Mouse (Mus musculus) neural tube, embryonic 13.5 days (tissue): ENCODE measurements around the gene Spock1. TPM values are rescaled to one million over a fixed set of nuclear protein-coding genes. Genes with fewer than 3 reads are reported as not detected.

Experiments
- ATAC-seq: fragments of 200-750 bp; cut with Nextera tagmentation; 2 replicates; pipeline ENCODE4 v1.8.0; 2017; ENCODE audit warnings: low read depth, mild to moderate bottlenecking, moderate TSS enrichment, moderate library complexity
- H3K27ac ChIP-seq: fragments of 300-500 bp; sonication (generic); replicated peaks from 2 replicates; pipeline ENCODE4 v1.5.1; 2015; ENCODE audit warnings: moderate library complexity, mild to moderate bottlenecking, inconsistent platforms
- H3K27me3 ChIP-seq: fragments of 300-500 bp; sonication (generic); 2 replicates; pipeline ENCODE4 v1.6.1; 2015; ENCODE audit warnings: mild to moderate bottlenecking, inconsistent platforms
- H3K36me3 ChIP-seq: fragments of 300-500 bp; sonication (generic); 2 replicates; pipeline ENCODE4 v1.6.1; 2015; ENCODE audit warnings: mild to moderate bottlenecking, inconsistent platforms
- H3K4me1 ChIP-seq: fragments of 300-500 bp; sonication (generic); replicated peaks from 2 replicates; pipeline ENCODE4 v1.6.1; 2015; ENCODE audit warnings: inconsistent platforms
- H3K4me2 ChIP-seq: fragments of 300-500 bp; sonication (generic); 2 replicates; pipeline ENCODE4 v1.6.1; 2015; ENCODE audit warnings: inconsistent platforms, mild to moderate bottlenecking, moderate library complexity
- H3K4me3 ChIP-seq: fragments of 300-500 bp; sonication (generic); 2 replicates; pipeline ENCODE4 v1.5.1; 2015; ENCODE audit warnings: mild to moderate bottlenecking, inconsistent platforms
- H3K9ac ChIP-seq: fragments of 300-500 bp; sonication (generic); 2 replicates; pipeline ENCODE4 v1.6.1; 2015; ENCODE audit warnings: moderate library complexity, mild to moderate bottlenecking, inconsistent platforms
- H3K9me3 ChIP-seq: fragments of 300-500 bp; sonication (generic); 2 replicates; pipeline ENCODE4 v1.6.1; 2016; ENCODE audit warnings: inconsistent platforms
- WGBS: fragments of 180-500 bp; shearing (Covaris S2); methylation state at CpG from one replicate; pipeline ENCODE4 v1.1.7; 2015; 5-methylcytosine and 5-hydroxymethylcytosine counted together
- polyA plus RNA-seq: library from polyadenylated mRNA; unstranded; fragments of >200 nt; fragmentation: Nextera tagmentation; extraction: Ambion mirVana; gene quantifications from 2 replicates; pipeline ENCODE4 v1.2.1, GENCODE M21; 2015

The Spock1 gene
- polyA plus RNA-seq, 1 experiment from 2014 or later, result 90.2 TPM

- ATAC-seq, result no peak
- H3K9ac ChIP-seq, result no peak overlapping the region
- no peak overlapping the region for H3K27ac ChIP-seq
- H3K4me1 ChIP-seq, result peaks cover 4% of the 10 kb centered on the region
- H3K27me3 ChIP-seq, result no peaks in the 10 kb centered on the region
- H3K36me3 ChIP-seq, result 0 out of 2 replicates have a peak, but pooled peaks cover 3% of the 10 kb centered on the region
- H3K4me2 ChIP-seq, result no peak overlapping the region
- WGBS, result 91% methylated on average over 4 of the region's 4 CpGs
- H3K4me3 ChIP-seq, result no peak overlapping the region
- H3K9me3 ChIP-seq, result 0 out of 2 replicates have a peak, but pooled peaks cover 3% of the 10 kb centered on the region
Observed at GRCm38 (mm10) chr13:57433848-57434247, 474.3 kb downstream of the Spock1 start.

DNA sequence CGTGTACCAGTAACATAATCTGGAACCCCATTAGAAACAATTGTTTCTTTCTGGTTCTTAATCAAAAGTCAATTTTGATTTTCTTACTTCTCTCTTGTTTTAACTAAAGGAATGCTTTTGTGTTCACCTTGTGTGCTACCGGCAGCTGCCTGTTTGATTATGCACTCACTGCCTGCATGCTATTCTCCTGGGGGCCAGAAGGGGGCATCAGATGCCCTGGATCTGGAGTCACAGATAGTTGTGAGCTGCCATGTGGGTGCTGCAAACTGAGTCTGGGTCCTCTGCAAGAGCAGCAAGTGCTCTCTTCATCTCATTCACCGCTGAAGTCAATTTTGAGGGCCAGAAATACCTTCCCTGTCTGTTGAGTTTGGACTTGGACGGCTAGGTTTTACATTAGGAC is 476.3 kb downstream of the Spock1 start:
- Histone ChIP-seq H3K36me3 (0 out of 2 replicates have a peak, but pooled peaks cover 3% of the 10 kb centered on the region), H3K4me3 (no peak overlapping the region), H3K27ac (no peak overlapping the region), H3K4me1 (peaks cover 4% of the 10 kb centered on the region), H3K27me3 (no peaks in the 10 kb centered on the region), H3K4me2 (no peak overlapping the region), H3K9ac (no peak overlapping the region), H3K9me3 (0 out of 2 replicates have a peak, but pooled peaks cover 3% of the 10 kb centered on the region)
- no peak for ATAC-seq
- 82% methylated on average over 4 of the region's 4 CpGs for WGBS

- Histone ChIP-seq H3K36me3 (0 out of 2 replicates have a peak, but pooled peaks cover 3% of the 10 kb centered on the region), H3K4me3 (no peak overlapping the region), H3K27ac (no peak overlapping the region), H3K9me3 (0 out of 2 replicates have a peak, but pooled peaks cover 3% of the 10 kb centered on the region), H3K4me2 (no peak overlapping the region), H3K9ac (no peak overlapping the region), H3K27me3 (no peaks in the 10 kb centered on the region), H3K4me1 (no peaks in the 10 kb centered on the region; the same call in none of the 2 replicates)
- no peak for ATAC-seq
- WGBS, result 70% methylated on average over 14 of the region's 14 CpGs
Observed at GRCm38 (mm10) chr13:57428840-57429239, 479.3 kb downstream of the Spock1 start.

- Histone ChIP-seq H3K4me2 (no peak overlapping the region), H3K27me3 (no peaks in the 10 kb centered on the region), H3K9me3 (no peaks in the 10 kb centered on the region), H3K9ac (no peak overlapping the region), H3K36me3 (peaks cover 2% of the 10 kb centered on the region; the same call in 1 of the 2 replicates), H3K4me3 (no peak overlapping the region), H3K4me1 (0 out of 2 replicates have a peak, but pooled peaks cover 5% of the 10 kb centered on the region), H3K27ac (no peak overlapping the region)
- ATAC-seq, result no peak
- WGBS, result 94% methylated on average over 5 of the region's 5 CpGs
Observed at GRCm38 (mm10) chr13:57418781-57419180, 489.4 kb downstream of the Spock1 start.

DNA sequence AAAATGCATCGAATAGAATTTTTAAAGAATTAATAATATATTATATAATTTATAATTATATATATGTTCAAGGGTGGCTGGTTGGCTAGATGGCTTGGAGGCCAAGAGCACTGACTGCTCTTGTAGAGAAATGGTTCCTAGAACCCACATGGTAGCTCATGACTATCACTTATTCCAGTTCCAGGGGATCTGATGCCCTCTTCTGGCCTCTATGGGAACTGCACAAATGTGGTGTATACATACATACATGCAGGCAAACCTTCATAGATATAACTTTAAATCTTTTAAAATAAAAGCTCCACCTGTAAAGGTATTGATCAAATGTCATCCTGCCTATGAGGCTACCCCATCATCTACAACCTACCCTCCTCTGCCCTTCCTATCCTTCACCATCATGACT is 493.4 kb downstream of the Spock1 start:
- 100% methylated on average over 1 of the region's 1 CpGs for WGBS
- Histone ChIP-seq H3K27ac (no peak overlapping the region), H3K36me3 (no peaks in the 10 kb centered on the region), H3K4me3 (no peak overlapping the region), H3K9ac (no peak overlapping the region), H3K4me2 (no peak overlapping the region), H3K27me3 (no peaks in the 10 kb centered on the region), H3K9me3 (no peaks in the 10 kb centered on the region), H3K4me1 (0 out of 2 replicates have a peak, but pooled peaks cover 11% of the 10 kb centered on the region)
- no peak for ATAC-seq

- H3K27ac ChIP-seq, result no peak overlapping the region
- H3K9ac ChIP-seq, result no peak overlapping the region
- ATAC-seq, result no peak
- H3K4me3 ChIP-seq, result no peak overlapping the region
- H3K36me3 ChIP-seq, result no peaks in the 10 kb centered on the region
- H3K4me1 ChIP-seq, result no peaks in the 10 kb centered on the region
- H3K4me2 ChIP-seq, result no peak overlapping the region
- no peaks in the 10 kb centered on the region for H3K27me3 ChIP-seq
- WGBS, result 63% methylated on average over 4 of the region's 4 CpGs
- no peaks in the 10 kb centered on the region for H3K9me3 ChIP-seq
Observed at GRCm38 (mm10) chr13:57407666-57408065, 500.5 kb downstream of the Spock1 start.

- no peak overlapping the region for H3K9ac ChIP-seq
- no peaks in the 10 kb centered on the region for H3K36me3 ChIP-seq
- H3K9me3 ChIP-seq, result no peaks in the 10 kb centered on the region
- no peak for ATAC-seq
- H3K4me2 ChIP-seq, result no peak overlapping the region
- no peaks in the 10 kb centered on the region for H3K4me1 ChIP-seq
- H3K27me3 ChIP-seq, result no peaks in the 10 kb centered on the region
- no peak overlapping the region for H3K27ac ChIP-seq
- 80% methylated on average over 7 of the region's 7 CpGs for WGBS
- H3K4me3 ChIP-seq, result no peak overlapping the region
Observed at GRCm38 (mm10) chr13:57402386-57402785, 505.7 kb downstream of the Spock1 start.

DNA sequence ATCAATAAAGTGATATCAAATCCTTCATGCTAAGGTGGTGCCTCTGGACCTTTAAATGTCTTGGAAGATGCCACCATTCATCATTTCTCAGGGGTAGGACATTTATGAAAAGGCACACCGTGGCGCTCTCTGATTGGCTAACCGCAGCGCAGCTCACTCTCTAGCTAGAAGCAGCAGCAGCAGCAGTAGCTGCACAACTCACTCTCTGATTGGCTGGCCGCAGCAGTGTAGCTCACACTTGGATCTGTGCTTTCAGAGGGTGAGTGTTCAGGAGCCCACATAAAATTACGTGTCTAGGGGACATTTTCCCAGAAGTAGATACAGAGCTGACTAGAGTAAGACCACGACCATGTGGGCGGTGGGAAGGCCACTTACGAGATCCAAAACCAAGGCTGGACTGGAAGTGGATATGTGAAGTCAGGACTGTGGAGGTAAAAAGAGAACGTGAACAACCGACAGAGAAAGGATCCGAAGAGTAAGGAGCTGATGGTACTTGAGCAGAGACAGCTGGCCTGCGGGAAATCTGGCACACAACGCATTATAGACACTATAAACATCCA is 535.9 kb downstream of the Spock1 start:
- no peak overlapping the region for H3K4me3 ChIP-seq
- H3K9me3 ChIP-seq, result no peaks in the 10 kb centered on the region
- H3K9ac ChIP-seq, result no peak overlapping the region
- H3K4me2 ChIP-seq, result no peak overlapping the region
- WGBS, result 93% methylated on average over 14 of the region's 14 CpGs
- H3K27ac ChIP-seq, result no peak overlapping the region
- no peaks in the 10 kb centered on the region for H3K4me1 ChIP-seq
- H3K36me3 ChIP-seq, result no peaks in the 10 kb centered on the region
- H3K27me3 ChIP-seq, result no peaks in the 10 kb centered on the region
- ATAC-seq, result no peak

Other genes starting within 250 kb of the Spock1 start
- 11.5 and 12.3 TPM in 2 replicates for gene Klhl3, start 205.3 kb upstream of the Spock1 start, polyA plus RNA-seq
- gene Hnrnpa0, start 220.2 kb upstream of the Spock1 start, polyA plus RNA-seq, result 53.7 and 56.0 TPM in 2 replicates
- gene Idnk, start 249.3 kb upstream of the Spock1 start, polyA plus RNA-seq, result 76.8 and 80.8 TPM in 2 replicates